Mouse (Mus musculus): ENCODE data around the gene Macc1. TPM values are rescaled to one million over a fixed set of nuclear protein-coding genes. Genes with fewer than 3 reads are reported as not detected.
A peak's percentile ranks its signal among the peaks of the same experiment; 100 is the strongest.

Macc1 gene
- total RNA-seq, 4 experiments from 2014 or later: not detected

- DNase-seq: no peak
Observed at GRCm38 (mm10) chr12:119387925-119388324, 73.9 kb downstream of the Macc1 start.

GRCm38 (mm10) chr12:119390192-119390684, 76.2 kb downstream of the Macc1 start:
- no peak for DNase-seq

- DNase-seq: no peak
Observed at GRCm38 (mm10) chr12:119398046-119398659, 84.1 kb downstream of the Macc1 start.

- no peak for DNase-seq
Observed at GRCm38 (mm10) chr12:119402273-119402672, 88.2 kb downstream of the Macc1 start.

GRCm38 (mm10) chr12:119402796-119403195, 88.7 kb downstream of the Macc1 start:
- no peak for DNase-seq

- DNase-seq: no peak
Observed at GRCm38 (mm10) chr12:119404810-119405209, 90.7 kb downstream of the Macc1 start.

- DNase-seq: no peak
Observed at GRCm38 (mm10) chr12:119410522-119410921, 96.5 kb downstream of the Macc1 start.

GRCm38 (mm10) chr12:119410956-119411355, 96.9 kb downstream of the Macc1 start:
- DNase-seq: no peak

GRCm38 (mm10) chr12:119411982-119412381, 97.9 kb downstream of the Macc1 start:
- no peak for DNase-seq

- DNase-seq: no peak
Observed at GRCm38 (mm10) chr12:119415900-119416299, 101.8 kb downstream of the Macc1 start.

- no peak for DNase-seq
Observed at GRCm38 (mm10) chr12:119425749-119426148, 111.7 kb downstream of the Macc1 start.

- DNase-seq: peak; percentile 64
Observed at GRCm38 (mm10) chr12:119426182-119426886, 112.3 kb downstream of the Macc1 start.

GRCm38 (mm10) chr12:119426887-119427204, 112.8 kb downstream of the Macc1 start:
- peak; percentile 18 for DNase-seq

- no peak for DNase-seq
Observed at GRCm38 (mm10) chr12:119440720-119441119, 126.7 kb downstream of the Macc1 start.

- DNase-seq: no peak
Observed at GRCm38 (mm10) chr12:119450116-119450515, 136.0 kb downstream of the Macc1 start.

- DNase-seq: no peak
Observed at GRCm38 (mm10) chr12:119451232-119451631, 137.2 kb downstream of the Macc1 start.

- DNase-seq: no peak
Observed at GRCm38 (mm10) chr12:119454076-119454475, 140.0 kb downstream of the Macc1 start.

- no peak for DNase-seq
Observed at GRCm38 (mm10) chr12:119464040-119464939, 150.2 kb downstream of the Macc1 start.

- no peak for DNase-seq
Observed at GRCm38 (mm10) chr12:119464940-119465245, 150.8 kb downstream of the Macc1 start.

GRCm38 (mm10) chr12:119467656-119468055, 153.6 kb downstream of the Macc1 start:
- DNase-seq: no peak

- no peak for DNase-seq
Observed at GRCm38 (mm10) chr12:119470260-119470659, 156.2 kb downstream of the Macc1 start.

- DNase-seq: no peak
Observed at GRCm38 (mm10) chr12:119483296-119483695, 169.2 kb downstream of the Macc1 start.

GRCm38 (mm10) chr12:119483922-119484631, 170.0 kb downstream of the Macc1 start:
- DNase-seq: no peak
